Mouse (Mus musculus): ENCODE measurements around the gene Akt3. TPM values are rescaled to one million over a fixed set of nuclear protein-coding genes. Genes with fewer than 3 reads are reported as not detected.

The Akt3 gene
- polyA plus RNA-seq (2015; fragmentation: Nextera tagmentation; extraction: Ambion mirVana): 2.3 TPM in 2 replicates

DNA sequence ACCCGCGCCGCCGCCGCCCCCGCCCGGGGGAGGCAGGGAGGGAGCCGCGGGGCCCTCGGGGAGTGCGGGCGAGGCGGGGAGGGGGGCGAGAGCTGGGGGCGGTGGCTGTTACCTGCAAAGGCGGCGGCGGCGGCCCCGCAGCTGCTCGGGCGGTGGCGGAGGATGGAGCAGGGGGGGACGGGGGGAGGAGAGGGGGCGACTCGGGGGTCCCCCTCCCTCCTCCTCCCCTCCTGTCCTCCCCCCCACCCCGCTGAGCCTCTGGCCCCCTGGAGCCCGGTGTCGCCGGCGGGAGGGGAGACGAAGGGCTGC lies at the start of gene Akt3:
Gene Akt3, minus strand, starts transcription at position 170 of the 309 bp plus-strand sequence.
- Histone ChIP-seq H3K4me2 (ENCODE audit: low read depth, low read length) (peak within 1 kb of the TSS; percentile 97), H3K4me3 (ENCODE audit: low read length) (peak within 1 kb of the TSS; percentile 84), H3K9ac (ENCODE audit: low read depth, low read length) (peak within 1 kb of the TSS; percentile 81), H3K27me3 (replicated peaks; ENCODE audit: control insufficient read depth, insufficient read depth, low read length) (0 out of 2 replicates have a peak, but pooled peaks cover 3% of the 10 kb centered on the region), H3K27ac (ENCODE audit: low read length) (peak within 1 kb of the TSS; percentile 92), H3K9me3 (ENCODE audit: control insufficient read depth, low read length) (no peaks in the 10 kb centered on the region), H3K36me3 (ENCODE audit: control insufficient read depth, insufficient read depth, low read length) (no peaks in the 10 kb centered on the region), H3K4me1 (ENCODE audit: control insufficient read depth, insufficient read depth, low read length) (peaks cover 3% of the 10 kb centered on the region; the same call in 1 of the 2 replicates)
- peak; percentile 52 for ATAC-seq
- WGBS: no CpG with 5 or more reads among the region's 32 CpGs

DNA sequence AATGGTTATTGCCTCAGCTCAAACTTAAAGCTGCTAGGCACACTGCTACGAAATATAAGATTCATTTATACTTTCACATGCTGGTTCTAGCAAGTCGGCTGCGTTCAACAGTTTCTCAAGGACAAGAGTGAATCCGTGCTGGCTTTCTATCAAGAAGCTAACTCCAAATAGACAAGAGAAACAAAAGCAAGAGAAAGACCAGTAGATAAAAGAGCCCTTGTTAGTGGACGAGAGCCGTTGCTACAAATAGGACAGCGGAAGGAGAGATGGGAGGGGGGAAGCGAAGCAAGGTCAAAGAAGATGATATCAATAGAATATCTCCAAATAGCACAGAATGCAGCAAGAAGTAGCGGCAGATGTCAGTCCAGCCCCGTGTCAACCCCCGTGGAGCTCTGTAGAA lies 49.5 kb upstream of the Akt3 start:
- 80% methylated on average over 11 of the region's 11 CpGs for WGBS
- H3K4me3 ChIP-seq (ENCODE audit: low read length): no peak overlapping the region

DNA sequence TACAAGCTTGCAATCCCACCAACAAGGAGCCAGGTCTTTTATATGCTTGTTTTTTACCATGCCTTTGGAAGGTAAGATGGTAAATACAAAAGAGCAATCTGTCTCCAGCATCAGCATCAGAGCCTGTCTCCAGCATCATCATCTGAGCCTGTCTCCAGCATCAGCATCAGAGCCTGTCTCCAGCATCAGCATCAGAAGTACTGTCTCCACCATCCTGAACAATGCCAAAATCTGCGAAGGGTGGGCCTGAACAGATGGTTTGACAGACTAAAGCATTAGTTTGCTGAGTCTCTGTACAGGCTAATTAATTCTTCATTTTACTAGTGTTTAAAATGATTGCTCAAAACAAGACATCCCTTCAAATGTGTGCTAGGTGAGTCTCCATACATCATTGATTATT lies 40.2 kb upstream of the Akt3 start:
- H3K27ac ChIP-seq (ENCODE audit: low read length): no peak overlapping the region
- H3K4me2 ChIP-seq (ENCODE audit: low read depth, low read length): no peak overlapping the region
- H3K36me3 ChIP-seq (ENCODE audit: control insufficient read depth, insufficient read depth, low read length): no peaks in the 10 kb centered on the region
- no peak overlapping the region for H3K9ac ChIP-seq (ENCODE audit: low read depth, low read length)
- H3K4me1 ChIP-seq (ENCODE audit: control insufficient read depth, insufficient read depth, low read length): no peaks in the 10 kb centered on the region
- no peak for ATAC-seq
- no peaks in the 10 kb centered on the region for H3K27me3 ChIP-seq (replicated peaks; ENCODE audit: control insufficient read depth, insufficient read depth, low read length)
- H3K4me3 ChIP-seq (ENCODE audit: low read length): no peak overlapping the region
- 94% methylated on average over 1 of the region's 1 CpGs for WGBS
- no peaks in the 10 kb centered on the region for H3K9me3 ChIP-seq (ENCODE audit: control insufficient read depth, low read length)

More for the DNA sequence above, 49.5 kb upstream of the Akt3 start:
- H3K9ac ChIP-seq (ENCODE audit: low read depth, low read length): no peak overlapping the region
- H3K27me3 ChIP-seq (replicated peaks; ENCODE audit: control insufficient read depth, insufficient read depth, low read length): no peaks in the 10 kb centered on the region
- H3K4me1 ChIP-seq (ENCODE audit: control insufficient read depth, insufficient read depth, low read length): no peaks in the 10 kb centered on the region
- H3K9me3 ChIP-seq (ENCODE audit: control insufficient read depth, low read length): no peaks in the 10 kb centered on the region
- ATAC-seq: no peak
- H3K36me3 ChIP-seq (ENCODE audit: control insufficient read depth, insufficient read depth, low read length): no peaks in the 10 kb centered on the region
- no peak overlapping the region for H3K27ac ChIP-seq (ENCODE audit: low read length)
- H3K4me2 ChIP-seq (ENCODE audit: low read depth, low read length): no peak overlapping the region

DNA sequence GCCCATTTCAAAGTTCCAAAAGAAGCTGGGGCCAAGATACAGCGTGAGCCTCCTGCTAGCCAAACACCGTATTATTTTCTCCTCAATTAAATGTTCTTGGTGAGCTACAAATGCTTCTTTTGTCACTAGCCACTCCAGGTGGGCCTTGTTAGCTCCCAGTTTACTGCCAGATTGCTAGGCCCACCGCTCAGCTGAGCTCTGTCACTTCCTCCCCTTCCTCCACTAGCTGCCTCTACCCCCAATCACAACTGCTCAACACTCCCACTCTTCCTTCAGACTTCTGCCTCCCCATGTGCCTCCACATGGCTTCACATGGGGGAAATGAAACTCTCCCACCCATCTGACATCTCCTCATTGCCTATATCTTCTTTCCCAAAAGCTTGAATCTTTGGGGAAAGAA lies 28.8 kb upstream of the Akt3 start:
- Histone ChIP-seq H3K9ac (ENCODE audit: low read depth, low read length) (no peak overlapping the region), H3K4me1 (ENCODE audit: control insufficient read depth, insufficient read depth, low read length) (no peaks in the 10 kb centered on the region), H3K4me2 (ENCODE audit: low read depth, low read length) (no peak overlapping the region), H3K4me3 (ENCODE audit: low read length) (no peak overlapping the region), H3K27me3 (replicated peaks; ENCODE audit: control insufficient read depth, insufficient read depth, low read length) (no peaks in the 10 kb centered on the region), H3K27ac (ENCODE audit: low read length) (no peak overlapping the region), H3K9me3 (ENCODE audit: control insufficient read depth, low read length) (no peaks in the 10 kb centered on the region), H3K36me3 (ENCODE audit: control insufficient read depth, insufficient read depth, low read length) (no peaks in the 10 kb centered on the region)
- ATAC-seq: no peak
- 38% methylated on average over 3 of the region's 3 CpGs for whole genome bisulfite sequencing

DNA sequence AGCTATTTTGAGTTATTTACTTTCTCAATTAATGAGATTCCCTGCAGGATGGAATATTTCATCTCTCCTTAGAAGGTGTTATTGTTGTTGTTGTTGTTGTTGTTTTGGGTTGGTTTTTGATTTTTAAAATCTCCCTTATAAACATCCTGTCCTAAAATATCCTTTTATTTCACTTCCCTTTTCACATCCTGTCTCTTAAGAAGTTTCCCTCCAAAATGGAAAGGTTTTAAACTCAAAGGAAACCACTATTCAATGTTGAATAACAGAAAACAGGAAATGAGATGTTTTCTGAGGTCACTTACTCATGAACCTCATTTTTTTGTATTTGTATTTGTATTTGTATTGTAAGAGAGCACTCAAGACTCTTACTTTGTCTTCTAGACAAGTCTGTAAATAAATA lies 23.9 kb upstream of the Akt3 start:
- H3K9ac ChIP-seq (ENCODE audit: low read depth, low read length): no peak overlapping the region
- H3K4me1 ChIP-seq (ENCODE audit: control insufficient read depth, insufficient read depth, low read length): no peaks in the 10 kb centered on the region
- H3K27me3 ChIP-seq (replicated peaks; ENCODE audit: control insufficient read depth, insufficient read depth, low read length): no peaks in the 10 kb centered on the region
- H3K4me2 ChIP-seq (ENCODE audit: low read depth, low read length): no peak overlapping the region
- no peak overlapping the region for H3K27ac ChIP-seq (ENCODE audit: low read length)
- no peak overlapping the region for H3K4me3 ChIP-seq (ENCODE audit: low read length)
- H3K9me3 ChIP-seq (ENCODE audit: control insufficient read depth, low read length): no peaks in the 10 kb centered on the region
- ATAC-seq: no peak
- no peaks in the 10 kb centered on the region for H3K36me3 ChIP-seq (ENCODE audit: control insufficient read depth, insufficient read depth, low read length)

DNA sequence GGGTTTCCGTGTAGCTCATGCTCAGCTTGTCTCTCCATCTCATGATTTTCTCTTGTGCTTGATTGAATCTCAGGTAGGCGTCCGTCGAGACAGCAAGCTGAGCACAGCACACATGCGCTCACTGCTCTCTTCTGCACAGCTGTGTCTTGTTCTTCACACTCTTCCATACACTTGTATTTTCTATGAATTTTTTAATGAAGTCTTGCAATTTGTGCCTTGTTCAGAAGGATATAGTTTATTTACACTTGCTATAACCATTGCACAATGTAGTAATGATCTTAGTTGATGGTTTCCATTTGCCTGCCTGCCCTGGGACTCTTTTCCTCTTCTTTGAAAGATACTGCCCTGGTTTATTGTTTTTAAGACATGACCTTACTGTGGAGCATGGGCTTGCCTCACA lies 19.4 kb upstream of the Akt3 start:
- H3K27me3 ChIP-seq (replicated peaks; ENCODE audit: control insufficient read depth, insufficient read depth, low read length): no peaks in the 10 kb centered on the region
- no peaks in the 10 kb centered on the region for H3K4me1 ChIP-seq (ENCODE audit: control insufficient read depth, insufficient read depth, low read length)
- no peak overlapping the region for H3K9ac ChIP-seq (ENCODE audit: low read depth, low read length)
- no peak overlapping the region for H3K27ac ChIP-seq (ENCODE audit: low read length)
- WGBS: 88% methylated on average over 5 of the region's 5 CpGs
- H3K4me2 ChIP-seq (ENCODE audit: low read depth, low read length): no peak overlapping the region
- no peak overlapping the region for H3K4me3 ChIP-seq (ENCODE audit: low read length)
- ATAC-seq: no peak
- H3K36me3 ChIP-seq (ENCODE audit: control insufficient read depth, insufficient read depth, low read length): no peaks in the 10 kb centered on the region
- H3K9me3 ChIP-seq (ENCODE audit: control insufficient read depth, low read length): no peaks in the 10 kb centered on the region

DNA sequence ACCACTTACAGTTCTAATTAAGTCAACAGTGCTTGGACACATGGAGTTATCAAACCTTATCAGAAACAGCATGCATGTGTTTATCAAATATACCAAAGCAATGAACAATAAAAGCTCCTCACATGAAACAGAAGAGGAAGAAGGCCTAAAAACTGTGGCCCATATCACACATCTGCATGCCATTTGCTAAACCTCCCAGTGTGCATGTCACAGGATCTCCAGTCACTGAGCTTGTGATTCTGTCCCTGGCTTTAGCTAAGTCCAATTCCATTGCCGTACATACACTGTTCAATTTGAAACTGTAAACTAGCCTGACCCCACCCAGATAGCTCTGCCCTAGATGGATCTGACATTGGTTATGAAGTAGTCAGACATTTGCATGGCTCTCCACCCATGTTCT lies 9.6 kb upstream of the Akt3 start:
- 74% methylated on average over 1 of the region's 1 CpGs for WGBS
- H3K4me2 ChIP-seq (ENCODE audit: low read depth, low read length): no peak overlapping the region
- no peaks in the 10 kb centered on the region for H3K36me3 ChIP-seq (ENCODE audit: control insufficient read depth, insufficient read depth, low read length)
- H3K4me1 ChIP-seq (ENCODE audit: control insufficient read depth, insufficient read depth, low read length): no peaks in the 10 kb centered on the region
- no peaks in the 10 kb centered on the region for H3K27me3 ChIP-seq (replicated peaks; ENCODE audit: control insufficient read depth, insufficient read depth, low read length)
- no peak overlapping the region for H3K27ac ChIP-seq (ENCODE audit: low read length)
- H3K4me3 ChIP-seq (ENCODE audit: low read length): no peak overlapping the region
- no peak overlapping the region for H3K9ac ChIP-seq (ENCODE audit: low read depth, low read length)
- no peak for ATAC-seq
- no peaks in the 10 kb centered on the region for H3K9me3 ChIP-seq (ENCODE audit: control insufficient read depth, low read length)

DNA sequence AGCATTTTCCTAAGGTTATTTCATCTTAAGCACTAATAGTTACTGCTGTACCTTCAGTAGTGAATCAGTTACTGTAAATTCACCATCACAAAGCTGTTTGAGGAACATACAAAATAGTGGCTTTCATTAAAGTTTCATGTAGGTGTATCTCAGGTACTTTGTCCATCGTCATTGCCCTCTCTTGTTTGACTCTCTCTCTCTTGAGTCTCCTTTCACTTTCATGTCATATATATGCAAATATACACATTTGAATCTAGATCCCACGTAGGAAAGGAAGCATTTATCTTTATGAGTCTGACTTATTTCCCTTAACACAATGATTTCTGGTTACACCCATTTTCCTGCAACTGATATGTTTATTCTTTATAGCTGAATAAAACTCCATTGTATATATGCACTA lies 4.9 kb upstream of the Akt3 start:
- 50% methylated on average over 2 of the region's 2 CpGs for WGBS
- Histone ChIP-seq H3K36me3 (ENCODE audit: control insufficient read depth, insufficient read depth, low read length) (no peaks in the 10 kb centered on the region), H3K4me2 (ENCODE audit: low read depth, low read length) (no peak overlapping the region), H3K27me3 (replicated peaks; ENCODE audit: control insufficient read depth, insufficient read depth, low read length) (no peaks in the 10 kb centered on the region), H3K4me3 (ENCODE audit: low read length) (no peak overlapping the region), H3K4me1 (ENCODE audit: control insufficient read depth, insufficient read depth, low read length) (peaks cover 3% of the 10 kb centered on the region; the same call in 1 of the 2 replicates), H3K27ac (ENCODE audit: low read length) (no peak overlapping the region), H3K9me3 (ENCODE audit: control insufficient read depth, low read length) (no peaks in the 10 kb centered on the region), H3K9ac (ENCODE audit: low read depth, low read length) (no peak overlapping the region)
- no peak for ATAC-seq

DNA sequence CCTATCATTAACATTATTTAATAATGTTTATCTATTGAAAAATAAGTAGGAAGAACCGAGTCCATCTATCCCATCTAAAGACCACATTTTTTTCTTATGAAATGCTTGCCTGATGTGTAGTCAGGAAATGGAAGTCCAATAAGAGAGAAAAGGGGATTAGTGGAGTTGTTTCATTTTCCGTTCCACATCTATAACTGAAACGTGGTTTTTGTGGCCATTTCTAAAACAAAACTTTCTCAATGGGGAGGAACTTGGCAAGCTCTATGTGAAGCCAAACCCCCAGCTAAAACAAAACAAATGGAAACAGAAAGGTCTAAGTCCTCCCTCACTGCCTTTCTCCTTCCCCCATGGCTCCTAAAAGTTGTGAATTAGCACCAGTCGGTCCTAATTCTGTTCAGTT lies 2.8 kb upstream of the Akt3 start:
- H3K9me3 ChIP-seq (ENCODE audit: control insufficient read depth, low read length): no peaks in the 10 kb centered on the region

DNA sequence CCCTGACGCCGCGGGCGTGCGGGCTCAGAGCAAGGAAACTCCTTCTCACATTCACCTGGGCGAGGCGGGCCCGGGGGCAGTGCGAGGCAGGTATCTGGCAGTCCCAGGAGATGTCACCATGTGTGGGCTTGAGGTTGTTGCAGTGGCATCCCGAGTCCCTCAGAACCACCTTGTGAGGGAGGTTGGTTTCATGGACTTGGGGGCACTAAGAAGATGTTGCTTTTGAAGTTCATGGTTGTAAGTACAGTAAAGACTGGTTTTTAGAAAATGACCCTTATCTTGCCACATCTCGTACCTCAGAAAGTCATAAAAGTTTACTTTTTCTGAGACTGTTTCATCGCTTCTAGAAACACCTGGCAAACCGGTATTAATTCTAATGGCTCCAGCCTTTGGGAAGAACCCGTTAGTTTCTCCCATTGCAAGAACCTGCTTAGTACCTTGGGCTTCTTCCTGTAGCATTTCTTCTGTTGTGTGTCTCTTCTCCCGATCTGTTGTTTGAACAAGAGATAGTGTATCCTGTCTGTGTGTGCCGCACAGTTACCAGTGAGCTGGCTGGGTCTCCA lies 1.1 kb upstream of the Akt3 start:
- 20% methylated on average over 16 of the region's 16 CpGs for WGBS
- no peaks in the 10 kb centered on the region for H3K36me3 ChIP-seq (ENCODE audit: control insufficient read depth, insufficient read depth, low read length)
- H3K4me3 ChIP-seq (ENCODE audit: low read length): peak overlapping the region; percentile 84
- H3K4me1 ChIP-seq (ENCODE audit: control insufficient read depth, insufficient read depth, low read length): peaks cover 3% of the 10 kb centered on the region; the same call in 1 of the 2 replicates
- H3K27me3 ChIP-seq (replicated peaks; ENCODE audit: control insufficient read depth, insufficient read depth, low read length): 0 out of 2 replicates have a peak, but pooled peaks cover 3% of the 10 kb centered on the region
- no peaks in the 10 kb centered on the region for H3K9me3 ChIP-seq (ENCODE audit: control insufficient read depth, low read length)
- peak overlapping the region; percentile 81 for H3K9ac ChIP-seq (ENCODE audit: low read depth, low read length)
- peak overlapping the region; percentile 92 for H3K27ac ChIP-seq (ENCODE audit: low read length)
- ATAC-seq: no peak
- H3K4me2 ChIP-seq (ENCODE audit: low read depth, low read length): peak overlapping the region; percentile 97

More for the DNA sequence above, 2.8 kb upstream of the Akt3 start:
- ATAC-seq: no peak
- 0 out of 2 replicates have a peak, but pooled peaks cover 3% of the 10 kb centered on the region for H3K27me3 ChIP-seq (replicated peaks; ENCODE audit: control insufficient read depth, insufficient read depth, low read length)
- H3K4me2 ChIP-seq (ENCODE audit: low read depth, low read length): no peak overlapping the region
- whole genome bisulfite sequencing: 59% methylated on average over 4 of the region's 4 CpGs
- H3K4me3 ChIP-seq (ENCODE audit: low read length): no peak overlapping the region
- H3K9ac ChIP-seq (ENCODE audit: low read depth, low read length): no peak overlapping the region
- H3K36me3 ChIP-seq (ENCODE audit: control insufficient read depth, insufficient read depth, low read length): no peaks in the 10 kb centered on the region
- H3K27ac ChIP-seq (ENCODE audit: low read length): no peak overlapping the region
- peaks cover 3% of the 10 kb centered on the region; the same call in 1 of the 2 replicates for H3K4me1 ChIP-seq (ENCODE audit: control insufficient read depth, insufficient read depth, low read length)

Data from intestine, embryonic 16.5 days (tissue).